Mouse (Mus musculus) heart, postnatal 0 days (tissue): ENCODE measurements around the gene Adh7.

Experiments
- CTCF ChIP-seq: IDR thresholded peaks from 2 replicates; pipeline ENCODE4 v1.5.1; 2016; ENCODE audit warnings: antibody characterized with exemption, control low read depth, low read depth
- EP300 ChIP-seq: IDR thresholded peaks from 2 replicates; pipeline ENCODE4 v1.6.1; 2016; ENCODE audit warnings: antibody characterized with exemption, low read depth

DNA sequence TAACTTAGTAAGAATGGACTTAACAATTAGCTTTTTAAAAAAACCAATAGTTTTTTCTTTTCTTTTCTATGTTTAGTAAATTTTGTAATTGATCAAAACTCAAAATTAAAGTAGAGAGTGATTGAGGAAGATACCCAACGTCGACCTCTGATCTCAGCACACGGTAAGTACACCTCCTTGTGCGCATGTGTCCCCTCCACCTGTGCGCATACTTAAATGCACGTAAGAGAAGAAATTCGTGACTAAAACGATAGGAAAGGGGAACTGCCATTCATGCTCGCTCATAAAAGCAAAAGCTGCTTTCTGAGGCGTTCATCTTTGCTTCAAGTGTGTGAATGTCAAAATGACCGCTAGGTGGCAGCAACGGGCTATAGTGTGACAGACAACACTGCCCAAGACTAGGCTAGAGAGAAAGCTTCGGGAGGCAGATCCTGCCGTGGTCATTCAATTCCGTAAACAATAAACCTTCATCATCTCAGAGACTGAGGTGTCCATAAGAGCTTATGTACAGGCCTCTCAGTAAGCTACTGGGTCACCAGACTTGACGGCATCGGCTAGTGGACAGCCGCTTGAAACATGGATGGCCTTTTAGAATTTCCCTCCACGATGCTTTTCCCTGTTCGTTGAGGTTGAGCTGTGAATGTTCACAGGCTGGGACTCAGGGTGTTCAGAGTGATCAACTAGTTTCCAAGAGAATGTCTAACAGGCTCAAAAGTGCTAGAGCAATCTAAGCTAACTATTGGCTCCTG lies 19.4 kb upstream of the Adh7 start:
- TF ChIP-seq CTCF (peak; percentile 93), EP300 (no peak)
